Mouse (Mus musculus) CD8-positive naive resting alpha-beta T cell, adult 2 months (primary cell): ENCODE data around the gene Wdr62.
A peak's percentile ranks its signal among the peaks of the same experiment; 100 is the strongest.
"Not testable (repeated sequence)": the region's sequence is repeated elsewhere in the genome, so short reads cannot be mapped to it uniquely, and the experiment has no call there.

Experiments used
- DNase-seq, 2 experiments: peaks; one replicate each; pipeline ENCODE4 v3.0.0; 2022; ENCODE audit warnings: low read depth in 2 of 2, low spot score in 2 of 2

Wdr62 gene

GRCm38 (mm10) chr7:30265935-30266334 is 14.3 kb downstream of the Wdr62 start:
- no peak for DNase-seq

GRCm38 (mm10) chr7:30265531-30265930 is 14.7 kb downstream of the Wdr62 start:
- DNase-seq: no peak

GRCm38 (mm10) chr7:30265041-30265440 is 15.2 kb downstream of the Wdr62 start:
- DNase-seq: no peak

GRCm38 (mm10) chr7:30251956-30252954 is 28.0 kb downstream of the Wdr62 start:
- DNase-seq: no peak

- not testable (repeated sequence) for DNase-seq
Measured at GRCm38 (mm10) chr7:30237374-30237773, 42.8 kb downstream of the Wdr62 start.

- no peak for DNase-seq
Measured at GRCm38 (mm10) chr7:30235625-30236024, 44.6 kb downstream of the Wdr62 start, which contains the start of gene Ovol3. Ovol3 (minus strand) TSS chr7:30235725.

- DNase-seq: no peak
Measured at GRCm38 (mm10) chr7:30235091-30235490, 45.1 kb downstream of the Wdr62 start.

- DNase-seq: no peak
Measured at GRCm38 (mm10) chr7:30234276-30234858, 45.9 kb downstream of the Wdr62 start.

- no peak for DNase-seq
Measured at GRCm38 (mm10) chr7:30233387-30233786, 46.8 kb downstream of the Wdr62 start.

GRCm38 (mm10) chr7:30232631-30233148 is 47.5 kb downstream of the Wdr62 start:
- peak; percentile 13 to 51 for DNase-seq

GRCm38 (mm10) chr7:30231669-30232454 is 48.4 kb downstream of the Wdr62 start, which contains the start of the genes Polr2i and Tbcb:
Polr2i (plus strand) TSS chr7:30231948.
Tbcb (minus strand) TSS chr7:30232272.
- DNase-seq: peak; percentile 85 to 92

GRCm38 (mm10) chr7:30231328-30231668 is 48.9 kb downstream of the Wdr62 start:
- no peak for DNase-seq

- DNase-seq: no peak
Measured at GRCm38 (mm10) chr7:30224206-30224605, 56.0 kb downstream of the Wdr62 start.

- DNase-seq: no peak
Measured at GRCm38 (mm10) chr7:30222205-30222604, 58.0 kb downstream of the Wdr62 start.

- no peak for DNase-seq
Measured at GRCm38 (mm10) chr7:30221433-30221832, 58.8 kb downstream of the Wdr62 start.

GRCm38 (mm10) chr7:30220008-30220356 is 60.2 kb downstream of the Wdr62 start:
- DNase-seq: no peak

- DNase-seq: no peak
Measured at GRCm38 (mm10) chr7:30219293-30220007, 60.8 kb downstream of the Wdr62 start.

GRCm38 (mm10) chr7:30217277-30217676 is 62.9 kb downstream of the Wdr62 start:
- DNase-seq: no peak

GRCm38 (mm10) chr7:30216723-30217151 is 63.5 kb downstream of the Wdr62 start:
- DNase-seq: peak; percentile 50 to 57

GRCm38 (mm10) chr7:30215875-30216274 is 64.3 kb downstream of the Wdr62 start:
- no peak for DNase-seq
